Mouse (Mus musculus) heart, adult 2 months (tissue): ENCODE data around the gene Cfap43. TPM values are rescaled to one million over a fixed set of nuclear protein-coding genes. Genes with fewer than 3 reads are reported as not detected.

ENCODE experiments used
- DNase-seq, 2 experiments: peaks; one replicate each; pipeline ENCODE4 v3.0.0; 2021
- H3K27ac ChIP-seq: fragments of 200-600 bp; 2 replicates; pipeline ENCODE4 v1.8.1; 2022
- H3K27me3 ChIP-seq: fragments of 200-500 bp; 2 replicates; pipeline ENCODE4 v1.6.1; 2012; ENCODE audit warnings: mild to moderate bottlenecking, low read length, inconsistent platforms, mixed read lengths; ENCODE audit not compliant: control insufficient read depth, insufficient read depth
- H3K36me3 ChIP-seq: fragments of 200-500 bp; 2 replicates; pipeline ENCODE4 v1.6.1; 2012; ENCODE audit warnings: low read length, inconsistent platforms; ENCODE audit not compliant: control insufficient read depth, insufficient read depth
- H3K4me1 ChIP-seq: fragments of 200-500 bp; 2 replicates; pipeline ENCODE4 v1.6.1; 2011; ENCODE audit warnings: low read length; ENCODE audit not compliant: control insufficient read depth, insufficient read depth
- H3K4me3 ChIP-seq: fragments of 200-600 bp; 2 replicates; pipeline ENCODE4 v1.8.1; 2022
- H3K79me2 ChIP-seq: fragments of 200-500 bp; replicated peaks from 2 replicates; pipeline ENCODE4 v1.6.1; 2012; ENCODE audit warnings: mild to moderate bottlenecking, inconsistent platforms, low read length, moderate library complexity, mixed read lengths; ENCODE audit not compliant: control insufficient read depth, insufficient read depth
- H3K9ac ChIP-seq: fragments of 200-500 bp; 2 replicates; pipeline ENCODE4 v1.6.1; 2012; ENCODE audit warnings: low read depth, mild to moderate bottlenecking, control low read depth, inconsistent platforms, low read length, mixed read lengths
- CTCF ChIP-seq: fragments of 200-600 bp; IDR thresholded peaks from 2 replicates; pipeline ENCODE4 v1.8.1; 2022; ENCODE audit warnings: antibody characterized with exemption, mild to moderate bottlenecking, moderate library complexity
- EP300 ChIP-seq: fragments of 200-500 bp; IDR thresholded peaks from 2 replicates; pipeline ENCODE4 v1.6.1; 2011; ENCODE audit warnings: low read depth, low read length, control low read depth; ENCODE audit not compliant: insufficient read depth
- POLR2A ChIP-seq: fragments of 200-500 bp; IDR thresholded peaks from 2 replicates; pipeline ENCODE4 v1.6.1; 2011; ENCODE audit warnings: mild to moderate bottlenecking, low read depth, low read length, control low read depth; ENCODE audit not compliant: insufficient read depth
- WGBS: fragments of 180-500 bp; shearing (Covaris S2); methylation state at CpG from one replicate; pipeline ENCODE4 v1.1.7; 2018; 5-methylcytosine and 5-hydroxymethylcytosine counted together
- intact Hi-C: fragments of 180-260 bp; cut with DNase I; formaldehyde crosslinking; loops from one replicate; pipeline ENCODE4 v1.15.1; 2025
- polyA plus RNA-seq: library from polyadenylated mRNA; depleted of rRNA; stranded (reverse); fragments of >200 nt; gene quantifications from 2 replicates; pipeline ENCODE4 v1.2.3, GENCODE M21; 2012
- total RNA-seq, 2 experiments: library from RNA; stranded (reverse); gene quantifications; 2 replicates each; pipeline ENCODE4 v1.2.3; 2021

The Cfap43 gene
- total and polyA plus RNA-seq, 3 experiments = 0.86 TPM; not detected in 2

DNA sequence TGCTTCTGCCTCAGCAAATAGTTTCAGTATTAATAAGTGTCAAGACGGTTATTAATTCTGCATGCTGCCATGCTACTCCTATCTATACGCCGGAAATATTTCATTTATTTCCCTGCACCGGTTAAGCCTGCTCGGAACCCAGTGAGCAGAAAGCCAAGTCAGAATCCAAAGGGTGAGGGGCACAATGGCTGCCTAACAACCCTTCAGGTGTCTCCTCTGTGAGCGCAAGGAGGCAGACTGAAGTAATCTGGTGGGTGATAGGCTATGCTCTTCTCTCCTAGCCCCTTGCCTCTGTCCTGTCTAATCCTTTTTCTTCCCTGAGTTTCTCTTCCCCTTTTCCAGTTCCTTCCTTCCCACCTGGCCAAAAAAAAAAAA lies 81.6 kb downstream of the Cfap43 start:
- intact Hi-C loops = no loop called here
- 6% methylated on average over 6 of the region's 6 CpGs for WGBS
- H3K9ac ChIP-seq = no peak overlapping the region
- no peak for DNase-seq
- H3K4me1 ChIP-seq = peaks cover 2% of the 10 kb centered on the region
- H3K27ac ChIP-seq = no peak overlapping the region
- peaks cover 4% of the 10 kb centered on the region; the same call in 1 of the 2 replicates for H3K27me3 ChIP-seq
- no peaks in the 10 kb centered on the region for H3K36me3 ChIP-seq
- peak overlapping the region; percentile 45 for H3K4me3 ChIP-seq
- TF ChIP-seq EP300 = no peak
- no peak for TF ChIP-seq POLR2A
- no peak for TF ChIP-seq CTCF
- no peaks in the 10 kb centered on the region for H3K79me2 ChIP-seq

DNA sequence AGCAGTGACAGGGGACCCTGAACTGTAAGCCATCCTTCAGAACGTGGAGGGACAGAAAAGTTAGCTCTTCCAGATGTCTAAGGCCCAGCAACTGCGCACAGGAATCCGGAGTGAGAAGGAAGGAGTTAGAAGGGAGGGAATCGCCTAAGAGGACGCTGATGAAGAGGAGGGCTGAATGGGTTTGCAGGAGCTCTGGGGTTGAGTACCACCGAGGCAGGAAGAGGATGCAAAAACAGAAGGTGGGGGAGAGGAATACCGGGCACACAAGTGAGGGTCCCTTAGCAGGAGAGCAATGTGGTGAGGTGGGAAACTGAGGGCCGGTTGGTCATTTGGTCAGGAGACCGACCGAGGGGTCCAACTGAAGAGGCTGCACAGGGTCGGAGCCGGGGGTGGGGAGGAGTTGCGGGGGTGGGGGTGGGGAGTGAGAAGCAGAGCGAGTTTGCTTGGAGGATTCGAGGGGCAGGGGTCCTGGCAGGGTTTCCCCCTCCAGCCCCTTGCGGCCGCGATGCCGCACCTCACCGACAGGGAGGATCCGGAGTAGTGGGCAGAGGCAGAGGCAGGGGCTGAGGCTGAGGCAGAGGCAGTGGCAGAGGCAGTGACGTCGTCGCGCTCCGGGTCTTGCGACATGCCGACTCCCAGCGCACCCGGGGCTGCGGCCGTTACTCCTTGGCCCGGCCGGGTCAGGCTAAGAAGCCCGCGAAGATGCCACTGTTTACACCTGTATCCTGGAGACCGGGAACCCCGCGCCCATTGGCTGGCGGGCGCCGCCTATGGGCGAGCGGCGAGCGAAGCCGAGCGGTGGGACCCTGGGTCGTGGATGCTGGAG lies 82.2 kb downstream of the Cfap43 start:
- Histone ChIP-seq H3K4me1 (peaks cover 2% of the 10 kb centered on the region), H3K79me2 (no peaks in the 10 kb centered on the region), H3K27me3 (peaks cover 4% of the 10 kb centered on the region; the same call in 1 of the 2 replicates), H3K36me3 (no peaks in the 10 kb centered on the region), H3K27ac (no peak overlapping the region), H3K9ac (no peak overlapping the region), H3K4me3 (peak overlapping the region; percentile 45)
- intact Hi-C loops = no loop called here
- peak; percentile 50 to 54 for DNase-seq
- 5% methylated on average over 49 of the region's 49 CpGs for WGBS
- TF ChIP-seq CTCF (peak; percentile 61), EP300 (no peak)

DNA sequence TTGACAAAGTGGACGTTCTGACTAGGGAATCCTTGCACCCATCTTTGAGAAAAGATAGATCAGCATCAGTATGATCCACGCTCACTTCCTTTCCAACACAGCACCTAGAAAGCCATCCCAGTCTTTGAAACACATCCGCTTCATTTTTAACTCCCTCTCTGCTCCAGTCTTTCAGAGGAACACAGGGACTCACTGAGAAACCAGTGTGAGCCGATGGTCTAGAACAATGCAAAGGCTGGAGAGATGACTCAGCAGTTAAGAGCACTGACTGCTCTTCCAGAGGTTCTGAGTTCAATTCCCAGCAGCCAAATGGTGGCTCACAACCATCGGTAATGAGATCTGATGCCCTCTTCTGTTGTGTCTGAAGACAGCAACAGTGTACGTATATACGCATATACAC lies 83.3 kb downstream of the Cfap43 start:
- no peak for DNase-seq
- Histone ChIP-seq H3K79me2 (no peaks in the 10 kb centered on the region), H3K36me3 (no peaks in the 10 kb centered on the region), H3K9ac (no peak overlapping the region), H3K4me1 (peaks cover 2% of the 10 kb centered on the region), H3K27me3 (peaks cover 4% of the 10 kb centered on the region; the same call in 1 of the 2 replicates), H3K4me3 (no peak overlapping the region), H3K27ac (no peak overlapping the region)
- WGBS = 84% methylated on average over 7 of the region's 7 CpGs
- no peak for TF ChIP-seq CTCF
- TF ChIP-seq POLR2A = no peak
- TF ChIP-seq EP300 = no peak
- intact Hi-C loops = no loop called here

DNA sequence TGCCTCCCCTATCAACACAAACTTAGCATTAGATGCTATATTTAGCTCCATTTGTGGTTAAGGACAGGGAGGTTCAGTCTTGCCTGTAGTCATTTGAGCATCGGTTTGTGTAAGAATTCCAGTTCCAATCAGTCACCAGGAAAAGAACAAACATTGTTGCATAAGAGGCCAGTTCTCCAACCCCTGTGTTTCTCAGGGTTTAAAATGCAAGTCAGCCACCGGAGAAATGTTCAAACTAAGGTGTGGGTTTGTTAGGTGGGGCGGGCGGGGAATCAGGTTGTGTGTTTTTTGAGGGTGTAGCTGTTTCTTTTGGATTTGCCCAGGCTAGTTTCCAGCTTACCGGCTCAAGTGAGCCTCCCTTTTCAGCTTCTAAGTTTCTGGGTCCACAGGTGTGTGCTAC lies 84.5 kb downstream of the Cfap43 start:
- no peak for TF ChIP-seq EP300
- TF ChIP-seq POLR2A = no peak
- TF ChIP-seq CTCF = no peak
- H3K27me3 ChIP-seq = peaks cover 4% of the 10 kb centered on the region; the same call in 1 of the 2 replicates
- H3K9ac ChIP-seq = no peak overlapping the region
- no peaks in the 10 kb centered on the region for H3K36me3 ChIP-seq
- H3K27ac ChIP-seq = no peak overlapping the region
- DNase-seq = no peak
- no peak overlapping the region for H3K4me3 ChIP-seq
- intact Hi-C loops = no loop called here
- peaks cover 2% of the 10 kb centered on the region for H3K4me1 ChIP-seq
- WGBS = 82% methylated on average over 5 of the region's 5 CpGs
- H3K79me2 ChIP-seq = no peaks in the 10 kb centered on the region

DNA sequence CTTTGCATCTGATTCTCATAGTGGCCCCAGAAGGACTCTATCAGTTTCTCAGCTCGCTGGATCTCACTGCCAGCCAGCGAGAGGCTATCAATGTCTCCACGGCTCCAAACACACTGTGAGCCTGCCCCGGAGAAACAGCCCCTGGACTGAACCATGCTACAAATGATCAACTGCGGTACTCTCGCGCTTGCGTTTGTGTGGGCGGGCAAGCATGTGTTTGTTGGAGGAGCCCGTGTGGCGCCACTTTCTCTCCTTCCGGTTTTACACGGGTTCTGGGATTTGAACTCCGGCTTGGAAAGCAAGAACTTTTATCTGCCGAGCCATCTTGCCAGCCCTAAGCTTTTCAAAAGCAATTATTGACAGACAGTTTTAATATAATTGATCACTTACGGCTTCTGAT lies 86.8 kb downstream of the Cfap43 start:
- Histone ChIP-seq H3K4me3 (no peak overlapping the region), H3K4me1 (no peaks in the 10 kb centered on the region), H3K9ac (no peak overlapping the region), H3K36me3 (no peaks in the 10 kb centered on the region), H3K79me2 (no peaks in the 10 kb centered on the region), H3K27ac (no peak overlapping the region), H3K27me3 (peaks cover 2% of the 10 kb centered on the region; the same call in 1 of the 2 replicates)
- no peak for DNase-seq
- TF ChIP-seq EP300 (no peak), CTCF (no peak), POLR2A (no peak)
- 75% methylated on average over 16 of the region's 16 CpGs for WGBS
- intact Hi-C loops = no loop called here

DNA sequence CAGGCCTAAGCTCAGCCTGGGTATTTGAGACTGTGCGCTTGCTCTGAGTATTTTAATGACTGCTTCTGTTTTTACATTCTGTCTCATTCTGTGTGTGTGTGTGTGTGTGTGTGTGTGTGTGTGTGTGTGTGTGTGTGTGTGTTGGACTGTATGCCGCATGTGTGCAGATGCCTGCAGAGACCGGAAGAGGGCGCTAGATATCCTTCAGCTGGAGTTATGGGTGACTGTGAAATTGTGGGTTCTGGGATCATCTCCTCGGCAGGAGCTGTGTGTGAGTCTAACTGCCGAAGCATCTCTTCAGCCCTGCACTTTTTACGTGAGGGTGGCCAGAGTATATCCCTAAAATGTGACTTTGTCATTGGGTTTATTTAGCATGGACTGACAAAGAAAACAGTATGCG lies 88.0 kb downstream of the Cfap43 start:
- no peak for TF ChIP-seq EP300
- TF ChIP-seq CTCF = no peak
- TF ChIP-seq POLR2A = no peak
- Histone ChIP-seq H3K4me1 (no peaks in the 10 kb centered on the region), H3K9ac (no peak overlapping the region), H3K4me3 (no peak overlapping the region), H3K27ac (no peak overlapping the region), H3K27me3 (no peaks in the 10 kb centered on the region), H3K36me3 (no peaks in the 10 kb centered on the region), H3K79me2 (no peaks in the 10 kb centered on the region)
- intact Hi-C loops = no loop called here
- 97% methylated on average over 8 of the region's 8 CpGs for WGBS
- no peak for DNase-seq
